Mouse (Mus musculus) gastrocnemius, postnatal 10 days (tissue): Measurements from ENCODE around the gene Acot7. TPM values are rescaled to one million over a fixed set of nuclear protein-coding genes. Genes with fewer than 3 reads are reported as not detected.
A peak's percentile ranks its signal among the peaks of the same experiment; 100 is the strongest.

ENCODE experiments used
- DNase-seq: peaks from one replicate; pipeline ENCODE4 v3.0.0; 2021; ENCODE audit warnings: mixed read lengths
- total RNA-seq, 2 experiments: library from RNA; stranded (reverse); gene quantifications; 2 replicates each; pipeline ENCODE4 v1.2.3; 2021

Acot7 gene
- total RNA-seq, 2 experiments from 2014 or later, result 11.9 to 14.1 TPM

DNA sequence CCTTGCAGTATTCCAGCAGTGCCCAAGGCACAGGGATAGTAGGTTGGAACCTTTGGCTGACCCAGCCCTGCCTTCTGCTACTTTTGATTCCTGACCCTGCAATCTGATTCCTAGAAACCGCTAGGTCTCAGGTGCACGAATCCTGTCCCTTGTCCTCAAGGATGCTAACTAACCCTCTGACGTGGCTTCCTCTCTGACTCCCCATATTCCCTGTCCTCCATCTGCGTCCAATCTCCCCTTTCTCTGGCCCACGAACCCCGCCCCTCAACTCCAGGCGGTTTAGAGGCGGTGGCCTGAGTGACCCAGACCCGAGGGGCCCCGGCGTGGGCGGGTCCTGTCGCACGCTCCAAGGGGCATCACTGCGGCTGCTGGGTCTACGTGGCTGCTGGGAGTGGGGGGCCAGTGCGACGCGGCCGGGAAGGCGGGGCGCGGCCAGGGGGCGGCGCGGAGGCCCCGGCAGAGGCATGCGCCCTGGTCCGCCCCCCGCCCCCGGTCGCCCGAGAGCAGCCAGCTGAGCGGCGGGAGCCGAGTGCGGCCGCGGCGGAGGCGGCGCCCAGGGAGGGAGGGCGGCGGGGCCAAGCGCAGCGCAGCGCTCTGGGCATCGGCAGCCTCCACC, 95.8 kb downstream of the Acot7 start, which contains the start of gene Gpr153:
TSS of gene Gpr153 (plus strand) at position 612 of the 616 bp plus-strand sequence.
- DNase-seq, result peak; percentile 63

DNA sequence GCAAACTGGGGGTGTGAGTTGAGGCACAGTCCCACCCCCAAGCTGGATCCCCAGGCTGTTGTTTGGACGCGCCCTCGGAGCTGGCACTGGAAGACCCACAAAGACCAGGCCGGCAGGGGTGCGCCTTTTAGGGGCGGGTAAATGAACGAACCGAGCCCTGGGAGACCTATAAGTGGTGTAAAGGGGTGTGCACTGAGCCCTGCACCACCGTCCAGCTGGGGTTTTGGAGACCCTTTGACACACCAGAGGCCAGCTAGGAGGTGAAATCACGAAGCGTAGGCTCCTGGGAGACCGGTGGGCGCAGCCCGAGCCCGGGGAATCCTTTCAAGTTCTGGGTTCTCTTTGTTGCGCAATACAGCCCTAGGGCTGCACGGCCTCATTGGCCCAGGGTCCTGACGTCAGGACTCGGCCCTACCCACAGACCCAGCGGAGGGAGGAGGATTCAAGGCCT, 96.8 kb downstream of the Acot7 start:
- no peak for DNase-seq

DNA sequence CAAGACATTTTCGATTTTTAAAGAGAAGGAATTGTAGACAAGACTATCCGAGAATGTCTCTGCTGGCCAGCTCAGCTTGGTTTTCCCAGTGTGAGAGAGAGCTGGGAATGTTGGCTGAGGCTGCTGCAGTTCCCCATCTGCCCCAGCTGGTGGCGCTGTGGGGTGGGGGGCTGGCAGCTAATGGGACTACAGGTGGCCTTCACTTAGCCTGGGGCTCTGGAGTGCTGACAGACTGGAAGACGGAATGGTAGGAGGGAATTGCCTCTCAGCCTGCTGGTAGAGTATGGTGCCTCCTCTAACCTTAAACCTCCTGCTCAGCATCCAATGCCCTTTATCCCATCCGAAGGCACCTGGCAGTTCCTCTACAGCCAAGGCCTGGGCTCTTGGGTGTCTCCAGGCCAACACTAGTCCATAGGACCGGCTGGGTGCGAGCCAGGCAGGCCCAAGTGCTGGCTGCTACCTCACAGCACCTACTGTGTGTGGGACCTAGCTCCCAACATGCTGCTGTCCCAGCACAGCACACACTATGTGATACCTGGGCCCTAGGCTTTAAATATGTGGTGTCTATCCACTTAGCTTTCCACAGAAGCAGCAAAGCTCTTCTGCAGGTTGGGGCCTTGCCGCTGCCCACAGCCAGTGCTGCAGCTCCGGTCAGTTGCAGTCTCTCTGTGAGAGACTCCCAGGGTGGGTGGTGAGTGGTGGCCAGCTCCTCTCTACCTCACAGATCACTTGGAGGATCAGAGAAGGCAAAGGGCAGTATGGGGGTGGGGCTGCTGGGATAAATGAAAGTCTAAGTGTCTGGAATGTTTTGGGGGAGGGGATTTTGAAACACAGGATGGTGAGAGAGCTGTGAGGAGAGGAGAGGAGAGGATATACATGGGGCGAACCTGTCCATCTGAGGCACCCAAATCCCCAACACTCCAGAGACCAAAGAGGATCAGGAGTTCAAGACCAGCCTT, 98.7 kb downstream of the Acot7 start:
- no peak for DNase-seq

DNA sequence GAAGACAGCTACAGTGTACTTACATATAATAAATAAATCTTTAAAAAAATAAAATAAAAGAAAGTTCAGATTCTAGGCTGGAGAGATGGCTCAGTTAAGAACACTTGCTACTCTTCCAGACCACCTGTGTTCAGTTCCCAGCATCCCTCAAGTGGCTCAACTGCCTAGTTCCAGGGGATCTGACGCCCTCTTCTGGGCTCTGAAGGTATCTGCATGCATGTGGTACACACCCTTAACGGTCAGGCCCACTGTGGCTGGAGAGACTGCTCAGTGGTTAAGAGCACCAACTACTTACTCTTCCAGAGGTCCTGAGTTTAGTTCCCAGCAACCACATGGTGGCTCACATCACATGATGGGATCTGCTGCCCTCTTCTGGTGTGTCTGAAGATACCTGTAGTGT, 100.0 kb downstream of the Acot7 start:
- DNase-seq, result no peak

DNA sequence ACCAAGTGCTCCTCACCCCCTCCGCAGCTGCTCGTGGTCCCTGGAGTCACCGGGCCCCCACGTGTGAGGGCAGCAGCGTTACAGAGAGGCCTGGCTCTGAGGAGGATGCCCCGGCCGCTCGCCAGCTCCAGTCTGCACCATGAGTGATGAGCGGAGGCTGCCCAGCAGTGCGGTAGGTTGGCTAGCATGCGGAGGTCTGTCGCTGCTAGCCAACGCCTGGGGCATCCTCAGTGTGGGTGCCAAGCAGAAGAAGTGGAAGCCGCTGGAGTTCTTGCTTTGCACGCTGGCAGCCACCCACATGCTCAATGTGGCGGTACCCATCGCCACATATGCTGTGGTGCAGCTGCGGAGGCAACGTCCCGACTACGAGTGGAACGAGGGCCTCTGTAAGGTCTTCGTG, 101.1 kb downstream of the Acot7 start:
- no peak for DNase-seq

DNA sequence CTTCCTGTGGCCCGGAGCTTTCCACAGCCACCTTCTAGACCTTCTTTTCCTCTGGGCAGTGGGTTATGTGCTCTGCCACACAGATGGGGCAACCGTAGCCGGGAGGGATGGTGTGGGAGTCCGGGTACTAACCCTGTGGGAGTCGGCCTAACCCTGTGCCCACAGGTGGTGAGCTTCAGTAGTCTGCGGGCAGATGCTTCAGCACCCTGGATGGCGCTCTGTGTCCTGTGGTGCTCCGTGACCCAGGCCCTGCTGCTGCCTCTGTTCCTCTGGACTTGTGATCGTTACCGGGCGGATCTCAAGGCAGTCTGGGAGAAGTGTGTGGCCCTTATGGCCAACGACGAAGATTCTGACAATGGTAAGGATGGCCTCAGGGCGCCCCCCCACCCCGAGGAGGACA, 103.7 kb downstream of the Acot7 start:
- DNase-seq, result no peak

DNA sequence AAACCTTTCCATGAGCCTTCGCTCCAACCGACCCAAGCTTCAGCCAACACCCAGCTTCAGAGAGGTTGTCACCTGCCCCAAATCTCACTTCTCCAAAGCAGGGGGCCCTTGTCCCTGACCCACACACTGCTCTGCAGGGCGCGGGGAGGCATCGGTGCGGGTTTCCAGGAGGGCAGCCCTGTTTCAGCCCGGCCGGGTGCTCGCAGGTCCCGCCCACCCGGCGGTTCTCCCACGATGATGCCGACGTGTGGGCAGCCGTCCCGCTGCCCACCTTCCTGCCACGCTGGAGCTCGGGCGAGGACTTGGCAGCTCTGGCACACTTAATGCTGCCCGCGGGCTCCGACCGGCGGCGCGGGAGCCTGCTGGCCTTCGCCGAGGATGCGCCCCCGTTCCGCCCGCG, 104.8 kb downstream of the Acot7 start:
- no peak for DNase-seq

DNA sequence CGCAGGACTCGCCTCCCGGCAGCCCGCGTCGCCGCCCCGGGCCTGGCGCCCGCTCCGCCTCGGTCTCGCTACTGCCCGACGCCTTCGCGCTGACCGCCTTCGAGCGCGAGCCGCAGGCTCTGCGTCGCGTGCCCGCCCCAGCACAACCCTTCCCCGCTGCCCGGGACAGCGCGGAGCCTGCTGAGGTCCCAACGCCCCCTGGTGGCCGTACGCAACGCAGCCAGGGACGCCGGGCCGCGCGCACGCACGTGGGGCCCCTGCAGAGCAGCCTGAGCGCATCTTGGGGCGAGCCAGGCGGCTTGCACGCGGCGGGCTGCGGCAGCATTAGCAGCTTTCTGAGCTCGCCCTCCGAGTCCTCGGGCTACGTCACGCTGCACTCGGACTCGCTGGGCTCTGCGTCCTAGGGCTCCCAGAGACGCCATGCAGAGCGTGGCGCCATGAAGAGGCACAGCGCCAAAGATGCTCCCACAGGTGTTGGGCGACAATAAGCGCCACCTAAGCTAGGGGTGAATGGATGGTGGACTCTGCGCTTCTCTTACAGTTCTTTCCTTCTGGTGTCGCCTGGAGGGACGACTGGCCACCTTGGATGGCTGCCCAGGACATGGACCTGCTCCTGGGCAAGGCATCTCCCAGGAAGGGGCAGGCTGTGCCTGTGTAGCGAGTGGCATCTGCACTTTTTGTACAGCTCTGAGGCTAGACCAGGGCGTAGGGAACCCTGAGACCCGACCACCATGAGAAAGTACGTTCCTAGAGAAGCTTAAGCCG, 105.4 kb downstream of the Acot7 start:
- DNase-seq, result peak; percentile 92

DNA sequence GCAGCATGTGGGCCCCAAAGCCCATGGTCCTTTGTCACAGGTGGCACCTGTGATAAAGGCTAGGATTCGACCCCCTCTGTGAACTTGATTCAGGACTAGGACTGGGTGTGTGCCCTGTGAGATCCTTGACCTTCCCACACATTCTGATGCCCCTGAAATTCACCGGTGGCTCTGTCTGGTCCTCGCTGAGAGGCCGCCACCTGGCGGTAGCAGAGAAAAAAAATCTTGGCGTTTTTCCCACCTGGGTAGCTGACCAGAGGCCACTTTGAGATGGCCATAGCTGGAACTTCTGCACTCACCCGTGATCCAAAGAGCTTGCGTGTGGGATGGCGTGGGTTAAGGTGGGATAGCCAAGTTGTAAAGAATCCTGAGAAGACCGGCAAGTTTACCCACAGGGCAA, 107.6 kb downstream of the Acot7 start:
- DNase-seq, result peak; percentile 59

DNA sequence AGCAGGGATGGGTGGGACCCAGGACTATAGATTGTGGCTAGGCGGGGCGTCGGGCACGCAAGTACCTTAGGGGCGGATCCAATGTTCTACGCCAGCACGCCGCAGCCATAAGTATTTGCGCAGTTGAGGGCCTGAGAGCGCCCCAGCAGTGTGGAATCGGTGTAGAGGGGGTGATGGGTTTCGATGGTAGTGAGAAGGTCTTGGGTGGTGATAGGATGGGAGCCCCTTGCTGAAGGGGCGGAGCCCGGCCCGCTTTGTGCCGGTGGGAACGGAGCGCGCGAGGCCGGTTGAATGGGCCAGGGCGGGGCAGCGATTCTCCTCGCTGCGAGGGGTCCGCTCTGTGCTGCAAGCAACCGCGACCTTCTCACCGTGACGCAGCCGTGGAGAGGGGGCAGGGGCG, 108.2 kb downstream of the Acot7 start:
- no peak for DNase-seq

DNA sequence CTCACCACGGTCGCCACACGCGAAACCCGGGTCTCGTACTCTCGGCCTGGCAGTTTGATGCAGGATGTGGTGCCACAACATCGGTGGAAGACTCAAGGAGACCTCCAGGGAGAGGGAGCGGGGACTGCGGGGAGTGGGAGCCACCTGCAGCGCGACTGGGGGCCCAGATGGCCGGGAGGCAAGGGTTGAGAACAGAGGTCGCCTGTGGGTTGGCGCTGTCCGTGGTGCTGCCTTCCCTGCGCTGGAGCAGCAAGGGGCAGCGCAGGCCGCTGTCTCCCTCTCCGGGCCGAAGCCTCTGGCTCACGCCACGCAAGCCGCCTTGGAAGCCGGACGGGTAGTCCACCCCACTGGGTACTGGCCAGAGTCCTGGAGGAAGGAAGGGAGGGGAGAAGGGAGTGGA, 109.0 kb downstream of the Acot7 start:
- DNase-seq, result peak; percentile 79

DNA sequence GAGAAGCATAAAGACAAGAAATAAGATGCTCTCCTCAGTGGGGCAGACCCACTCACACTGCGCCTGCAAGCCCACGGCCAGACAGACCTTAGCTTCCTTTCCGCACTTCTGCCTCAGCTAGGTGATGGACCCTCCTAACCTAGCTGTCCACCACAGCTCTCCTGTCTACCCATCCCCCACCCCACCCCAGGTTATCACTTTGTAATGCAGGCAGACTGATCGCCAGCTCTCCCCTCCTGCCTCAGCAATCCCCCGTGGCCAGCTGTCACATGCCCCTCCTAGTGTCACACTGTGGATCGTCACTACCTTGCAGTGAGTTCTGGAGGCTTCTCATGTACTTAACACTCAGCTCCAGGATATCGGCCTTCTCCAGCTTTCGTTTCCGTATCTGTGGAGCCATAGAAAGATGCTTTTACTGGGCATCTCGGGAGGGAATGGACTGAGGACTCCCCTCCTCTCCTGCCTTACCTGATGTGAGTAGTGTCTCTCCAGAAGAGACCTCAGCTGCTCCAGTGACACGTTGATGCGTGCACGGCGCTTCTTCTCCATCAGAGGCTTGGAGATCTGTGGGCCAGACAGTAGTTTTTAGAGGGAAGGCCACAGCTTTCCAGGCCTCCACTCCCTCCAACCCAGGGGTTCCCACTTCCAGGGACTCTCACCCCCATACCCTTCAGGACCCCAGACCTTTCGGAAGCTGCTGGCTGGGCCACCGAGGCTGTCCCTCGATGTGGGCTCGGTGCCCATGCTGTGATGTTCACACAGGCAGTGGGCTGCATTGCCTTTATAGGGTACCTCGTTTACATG, 109.6 kb downstream of the Acot7 start:
- no peak for DNase-seq

DNA sequence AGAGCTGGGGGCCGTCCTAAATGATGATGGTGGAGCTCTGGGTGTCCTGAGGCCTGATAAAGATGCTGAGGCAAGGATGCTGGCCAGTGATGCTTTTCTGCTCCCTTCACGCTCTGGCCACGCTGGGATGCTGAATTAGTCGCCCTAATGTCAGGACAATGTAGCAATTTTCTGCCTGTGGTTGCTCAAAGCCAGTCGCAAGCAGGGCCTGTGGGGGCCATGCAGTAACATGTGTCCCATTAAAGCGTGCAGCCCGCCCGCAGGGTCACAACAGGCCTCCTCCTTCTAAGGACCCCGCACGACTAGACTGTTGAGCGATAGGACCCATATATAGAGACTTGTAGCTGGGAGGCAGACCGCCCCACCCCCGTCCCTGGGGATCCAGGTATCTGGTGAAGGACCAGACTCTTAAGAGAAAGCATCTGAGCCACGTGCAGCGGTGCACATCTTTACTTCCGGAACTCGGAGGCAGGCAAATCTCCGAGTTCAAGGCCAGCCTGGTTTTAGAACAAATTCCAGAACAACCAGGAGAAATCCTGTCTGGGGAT, 110.5 kb downstream of the Acot7 start:
- no peak for DNase-seq

DNA sequence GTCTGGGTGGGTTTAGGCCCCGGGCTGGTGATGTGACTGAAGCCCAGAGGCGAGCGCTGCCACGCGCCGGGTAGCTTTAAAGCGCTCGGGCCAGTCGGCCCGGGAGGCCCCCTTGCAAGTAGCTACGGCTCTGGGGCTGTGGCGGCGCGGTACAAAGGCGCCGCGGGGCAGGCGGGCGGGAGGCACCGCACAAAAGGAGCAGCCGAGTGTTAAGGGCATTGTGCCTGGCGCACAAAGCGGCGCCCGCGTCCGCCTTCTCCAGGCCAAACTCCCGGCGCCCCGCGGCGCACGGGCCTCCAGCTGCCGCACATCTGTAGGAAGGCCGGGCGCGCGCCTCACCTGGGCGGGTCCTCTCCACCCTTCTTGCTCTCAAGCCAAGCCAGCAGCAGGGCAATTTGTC, 112.5 kb downstream of the Acot7 start:
- no peak for DNase-seq

DNA sequence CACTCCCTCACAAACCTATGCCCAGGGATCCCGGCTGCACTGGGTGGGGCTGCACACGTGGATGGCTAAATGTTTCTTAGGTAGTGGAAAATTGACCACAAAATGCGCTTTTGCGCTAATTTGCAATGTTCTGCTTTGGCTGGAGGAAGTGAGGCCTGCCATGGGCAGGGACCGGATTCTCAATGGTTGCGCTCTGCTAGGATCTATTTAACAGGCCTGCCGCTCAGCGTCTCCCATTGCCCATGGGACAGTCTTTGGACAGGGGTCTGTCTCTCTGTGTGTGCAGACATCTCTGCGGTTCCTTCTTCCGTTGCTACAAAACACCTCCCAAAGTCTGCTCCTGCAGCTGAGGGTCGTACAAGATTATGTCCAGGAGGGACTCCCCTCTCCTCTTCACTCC, 113.1 kb downstream of the Acot7 start:
- DNase-seq, result no peak

DNA sequence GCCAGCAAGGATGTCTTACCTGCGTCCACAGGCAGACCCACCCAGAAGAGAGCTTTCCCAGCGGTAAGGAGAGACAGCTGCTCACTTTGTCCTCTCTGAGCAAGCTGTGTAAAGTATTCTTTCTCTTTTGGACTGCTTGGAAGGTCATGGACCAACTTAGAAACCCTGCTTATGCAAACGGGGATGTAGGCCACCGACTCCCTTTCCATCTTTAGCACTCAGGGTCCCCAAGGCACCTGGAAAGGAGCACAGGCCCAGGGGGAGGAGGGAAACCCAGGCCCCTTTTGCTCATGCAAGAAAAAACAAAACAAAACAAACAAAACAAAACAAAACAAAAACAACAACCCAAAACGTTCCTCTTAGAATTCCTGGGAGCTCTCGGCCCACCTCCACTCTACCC, 113.6 kb downstream of the Acot7 start, which contains the start of gene Hes3:
TSS of gene Hes3 (minus strand) at position 101 of the 400 bp plus-strand sequence.
- no peak for DNase-seq

DNA sequence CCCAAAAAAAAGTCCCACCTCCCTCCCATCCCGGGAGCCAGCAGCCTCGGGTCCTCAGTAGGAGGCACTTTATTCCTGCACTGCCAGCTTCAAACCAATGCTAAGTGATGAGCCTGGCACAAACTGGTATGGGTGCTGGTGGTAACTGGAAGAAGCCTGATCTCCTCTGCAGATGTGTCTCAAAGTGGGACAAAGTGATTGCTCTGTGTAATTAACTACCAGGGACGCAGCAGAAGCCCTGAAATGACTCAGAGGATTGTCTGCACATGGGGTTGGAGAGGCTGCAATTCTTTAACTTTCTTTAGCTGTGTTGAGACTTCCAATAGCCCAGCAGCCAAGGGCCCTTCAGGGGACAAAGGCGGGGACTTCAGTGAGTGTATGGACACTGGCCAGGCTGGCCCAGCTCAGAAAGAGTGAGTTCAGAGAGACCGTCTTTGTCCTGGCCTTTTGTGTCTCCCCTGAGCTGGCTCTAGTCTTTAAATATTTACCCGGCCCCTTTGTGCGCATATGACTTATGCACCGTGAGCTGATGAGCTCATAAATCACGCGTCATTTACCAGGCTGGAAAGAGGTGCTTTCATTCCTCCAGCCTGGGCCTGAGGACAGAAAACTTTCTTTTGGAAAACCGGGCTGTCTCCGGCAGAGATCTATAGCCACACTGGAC, 114.3 kb downstream of the Acot7 start:
- no peak for DNase-seq

DNA sequence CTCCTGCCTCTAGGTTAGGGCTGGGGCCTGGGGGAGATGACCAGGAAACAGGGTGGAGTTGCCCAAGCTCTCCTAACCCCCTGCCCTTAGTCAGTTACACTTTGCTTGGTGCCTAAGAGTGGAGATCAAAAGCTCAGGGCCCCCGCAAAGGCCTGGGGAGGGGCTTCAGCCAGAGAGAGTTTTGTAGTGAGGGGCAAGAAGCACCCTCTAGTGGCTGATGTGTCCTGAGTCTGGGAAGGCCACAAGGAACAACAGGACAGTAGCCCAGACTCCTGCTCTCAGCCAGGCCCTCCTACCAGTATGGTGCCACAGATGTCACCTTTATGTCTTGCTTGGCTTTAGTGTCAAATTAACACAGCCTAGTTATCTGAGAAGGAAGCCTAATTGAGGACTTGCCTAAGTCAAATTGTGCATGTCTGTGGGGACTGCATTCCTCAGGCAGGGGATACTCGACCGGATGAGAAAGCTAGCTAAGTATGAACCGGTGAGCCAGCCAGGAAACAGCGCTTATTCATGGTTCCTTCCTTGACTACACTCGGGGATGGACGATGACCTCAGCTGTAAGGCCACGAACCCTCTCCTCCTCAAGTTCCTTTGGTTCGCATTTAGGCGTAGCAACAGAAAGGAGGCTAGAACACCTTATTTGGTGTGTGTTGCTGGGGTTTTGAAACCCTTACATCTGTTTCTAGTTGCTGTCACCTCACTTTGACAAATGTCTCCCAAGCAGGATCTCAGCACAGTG, 116.4 kb downstream of the Acot7 start:
- DNase-seq, result no peak

DNA sequence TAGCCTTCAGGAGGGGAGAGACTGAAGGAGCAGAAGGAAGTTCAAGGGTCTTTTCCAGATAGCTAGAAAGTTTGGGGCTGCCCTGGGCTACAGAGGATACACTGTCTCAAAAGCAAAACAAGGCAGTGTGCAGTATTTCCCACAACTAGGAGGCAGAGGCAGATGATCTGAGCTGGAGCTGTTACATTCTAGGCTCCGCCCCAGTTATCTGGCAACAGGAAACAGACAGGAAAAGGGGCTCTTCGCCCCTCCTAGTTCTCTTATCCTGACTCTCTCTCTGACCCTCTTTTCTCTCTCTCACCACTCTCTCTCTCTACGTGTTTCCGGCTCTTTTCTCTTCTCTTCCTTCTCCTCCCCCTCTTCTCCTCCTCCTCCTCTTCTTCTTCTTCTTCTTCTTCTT, 118.0 kb downstream of the Acot7 start:
- DNase-seq, result no peak

DNA sequence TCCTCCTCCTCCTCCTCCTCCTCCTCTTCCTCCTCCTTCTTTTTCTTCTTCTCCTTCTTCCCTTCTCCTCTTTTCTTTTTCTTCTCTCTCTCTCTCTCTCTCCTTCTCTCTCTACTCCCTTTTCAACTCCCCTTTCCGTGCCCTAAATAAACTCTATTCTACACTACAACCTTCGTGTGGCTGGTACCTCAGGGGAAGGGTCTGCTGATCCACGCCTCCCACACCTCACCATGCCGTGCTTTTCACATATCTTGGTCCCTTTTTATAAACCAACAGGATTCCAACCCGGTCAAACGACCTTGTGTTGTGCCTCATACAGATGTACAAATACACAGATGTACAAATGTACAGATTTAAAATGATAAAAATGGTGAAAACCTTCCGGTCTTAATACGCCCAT, 118.4 kb downstream of the Acot7 start:
- DNase-seq, result no peak
